Mouse (Mus musculus): ENCODE results near the gene Ccdc155. TPM values are rescaled to one million over a fixed set of nuclear protein-coding genes. Genes with fewer than 3 reads are reported as not detected.

The Ccdc155 gene
- total and polyA plus RNA-seq, 3 experiments: not detected

DNA sequence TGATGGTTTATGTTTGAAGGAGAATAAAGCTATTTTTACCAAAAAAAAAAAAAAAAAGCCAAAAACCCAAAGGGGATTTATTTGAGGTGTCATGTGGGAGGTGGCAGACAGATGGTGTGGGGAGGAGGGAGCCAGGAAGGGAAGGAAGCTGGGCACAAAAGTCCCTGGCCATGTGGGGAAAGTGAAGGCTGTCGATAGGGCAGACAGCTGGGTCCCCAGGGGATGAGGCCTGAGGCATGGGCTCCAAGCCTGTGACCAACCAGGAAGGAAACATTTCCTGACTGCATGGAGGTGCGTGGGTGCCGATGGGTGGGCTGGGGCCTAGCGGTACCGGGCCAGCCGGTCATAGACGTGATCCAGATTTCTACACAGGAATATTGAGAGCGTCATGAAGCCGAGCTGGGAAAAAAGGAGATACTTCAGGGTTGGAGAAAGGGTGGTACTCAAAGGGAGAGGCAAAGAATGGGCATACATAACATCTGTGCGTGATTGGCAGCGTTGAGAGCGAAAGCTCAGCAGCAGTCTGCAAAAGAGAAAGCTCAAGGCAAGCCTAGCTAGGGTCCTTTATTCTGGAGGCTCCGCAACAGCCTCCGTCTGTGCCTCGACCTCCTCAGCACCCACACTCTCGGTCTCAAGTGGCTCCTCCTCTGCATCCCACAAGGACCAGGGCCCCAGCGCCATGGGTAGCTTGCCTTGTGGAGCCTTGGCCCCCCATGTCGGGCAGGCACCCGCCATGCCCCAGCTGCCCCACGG lies 29.1 kb upstream of the Ccdc155 start:
- Histone ChIP-seq H3K4me1 (ENCODE audit: insufficient read depth, low read depth, low read length) (peaks cover 45% of the 10 kb centered on the region), H3K36me3 (replicated peaks) (peaks cover 60% of the 10 kb centered on the region), H3K9me3 (replicated peaks) (no peaks in the 10 kb centered on the region), H3K4me3 (ENCODE audit: low read depth, low read length) (no peak overlapping the region), H3K27me3 (ENCODE audit: insufficient read depth, low read length) (peaks cover 9% of the 10 kb centered on the region)
- ATAC-seq (ENCODE audit: extremely low read depth, insufficient number of reproducible peaks, low FRiP score, poor library complexity, severe bottlenecking): no peak
- DNase-seq (ENCODE audit: low spot score): no peak
- TF ChIP-seq TAL1 (conservative IDR thresholded peaks at IDR 0.05; ENCODE audit: low read depth, low read length) (no peak), GATA1 (IDR thresholded peaks at IDR 0.05; ENCODE audit: borderline replicate concordance, low read length) (no peak), CTCF (IDR thresholded peaks at IDR 0.05; ENCODE audit: low read depth, low read length) (no peak), GATA2 (IDR thresholded peaks at IDR 0.05; ENCODE audit: borderline replicate concordance, low read depth, low read length) (no peak), POLR2AphosphoS5 (IDR thresholded peaks at IDR 0.05; ENCODE audit: insufficient replicate concordance, low read depth, low read length) (no peak)

DNA sequence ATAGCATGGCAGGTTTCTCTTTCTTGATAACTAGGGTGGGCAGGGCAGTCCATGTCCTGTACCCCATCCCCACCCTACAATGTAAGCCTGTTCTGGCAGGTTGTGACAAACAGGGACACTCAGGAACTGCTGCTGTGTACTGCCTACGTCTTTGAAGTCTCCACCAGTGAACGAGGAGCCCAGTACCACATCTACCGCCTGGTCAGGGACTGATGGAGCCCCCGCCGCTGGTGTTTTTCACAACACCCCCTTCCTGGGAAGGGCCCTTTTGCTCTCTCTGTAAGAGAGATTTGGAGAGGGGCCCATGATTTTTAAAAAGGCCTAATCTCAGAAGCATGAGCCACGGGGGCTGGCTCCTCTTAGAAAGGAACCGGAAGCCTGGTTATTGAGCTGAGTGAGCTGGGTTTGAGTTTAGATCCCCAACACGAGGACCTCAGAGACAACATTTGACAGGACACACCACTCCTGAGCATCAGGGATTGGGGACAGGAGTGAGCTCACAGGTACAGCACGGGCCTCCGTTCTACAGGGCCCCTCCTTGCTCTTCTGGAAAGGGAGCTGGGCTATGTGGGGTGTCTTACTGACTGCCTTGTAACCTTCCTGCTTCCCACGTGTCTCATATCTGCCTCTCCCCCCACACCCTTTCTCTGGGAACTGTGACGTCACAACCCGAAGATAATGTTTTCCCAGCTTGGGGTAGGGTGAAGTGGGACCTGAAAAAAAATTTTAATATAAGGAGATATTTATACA lies 28.2 kb upstream of the Ccdc155 start:
- Histone ChIP-seq H3K9me3 (replicated peaks) (no peaks in the 10 kb centered on the region), H3K4me1 (ENCODE audit: insufficient read depth, low read depth, low read length) (peaks cover 37% of the 10 kb centered on the region), H3K4me3 (ENCODE audit: low read depth, low read length) (no peak overlapping the region), H3K27me3 (ENCODE audit: insufficient read depth, low read length) (peaks cover 14% of the 10 kb centered on the region), H3K36me3 (replicated peaks) (peaks cover 60% of the 10 kb centered on the region)
- TF ChIP-seq GATA2 (IDR thresholded peaks at IDR 0.05; ENCODE audit: borderline replicate concordance, low read depth, low read length): no peak
- TF ChIP-seq POLR2AphosphoS5 (IDR thresholded peaks at IDR 0.05; ENCODE audit: insufficient replicate concordance, low read depth, low read length): no peak
- no peak for TF ChIP-seq CTCF (IDR thresholded peaks at IDR 0.05; ENCODE audit: low read depth, low read length)
- no peak for TF ChIP-seq GATA1 (IDR thresholded peaks at IDR 0.05; ENCODE audit: borderline replicate concordance, low read length)
- TF ChIP-seq TAL1 (conservative IDR thresholded peaks at IDR 0.05; ENCODE audit: low read depth, low read length): no peak
- ATAC-seq (ENCODE audit: extremely low read depth, insufficient number of reproducible peaks, low FRiP score, poor library complexity, severe bottlenecking) (no peak), DNase-seq (ENCODE audit: low spot score) (no peak)

DNA sequence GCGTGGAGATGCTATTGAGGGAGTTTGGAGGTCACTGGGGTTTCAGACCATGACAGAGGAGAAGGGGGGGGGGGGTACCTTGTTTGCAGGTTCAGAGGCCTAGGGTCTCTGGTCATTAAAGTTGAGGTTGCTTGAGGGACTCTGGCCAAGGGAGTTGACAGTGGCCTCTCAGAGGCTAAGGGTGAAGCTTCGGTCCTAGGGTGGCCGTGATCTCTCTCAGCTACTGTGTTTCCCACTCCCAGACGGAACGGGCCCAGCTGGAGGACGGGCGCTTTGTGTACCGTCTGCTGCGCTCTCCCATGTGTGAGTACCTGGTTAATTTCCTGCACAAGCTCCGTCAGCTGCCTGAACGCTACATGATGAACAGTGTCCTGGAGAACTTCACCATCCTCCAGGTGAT lies 27.2 kb upstream of the Ccdc155 start:
- peaks cover 18% of the 10 kb centered on the region for H3K27me3 ChIP-seq (ENCODE audit: insufficient read depth, low read length)
- H3K36me3 ChIP-seq (replicated peaks): peaks cover 55% of the 10 kb centered on the region
- peaks cover 27% of the 10 kb centered on the region for H3K4me1 ChIP-seq (ENCODE audit: insufficient read depth, low read depth, low read length)

DNA sequence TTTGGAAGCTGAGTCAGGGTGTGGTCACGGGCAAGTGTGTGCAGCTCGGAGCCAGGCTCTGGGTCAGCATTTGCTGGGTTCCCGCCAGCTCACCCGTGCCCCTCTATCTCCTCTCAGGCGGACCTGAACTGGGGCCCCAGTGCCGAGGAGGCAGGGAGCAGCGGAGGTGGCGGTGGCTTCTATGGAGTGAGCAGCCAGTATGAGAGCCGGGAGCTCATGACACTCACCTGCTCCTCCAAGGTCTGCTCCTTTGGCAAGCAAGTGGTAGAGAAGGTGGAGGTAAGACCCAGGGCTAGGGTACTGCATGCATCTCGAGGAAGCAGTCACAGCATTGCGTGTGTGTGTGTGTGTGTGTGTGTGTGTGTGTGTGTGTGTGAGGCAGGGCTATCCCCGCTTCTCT lies 26.5 kb upstream of the Ccdc155 start:
- ATAC-seq (ENCODE audit: extremely low read depth, insufficient number of reproducible peaks, low FRiP score, poor library complexity, severe bottlenecking) (no peak), DNase-seq (ENCODE audit: low spot score) (no peak)
- Histone ChIP-seq H3K4me3 (ENCODE audit: low read depth, low read length) (no peak overlapping the region), H3K9me3 (replicated peaks) (no peaks in the 10 kb centered on the region), H3K27me3 (ENCODE audit: insufficient read depth, low read length) (peaks cover 26% of the 10 kb centered on the region), H3K4me1 (ENCODE audit: insufficient read depth, low read depth, low read length) (peaks cover 21% of the 10 kb centered on the region), H3K36me3 (replicated peaks) (peaks cover 48% of the 10 kb centered on the region)
- no peak for TF ChIP-seq CTCF (IDR thresholded peaks at IDR 0.05; ENCODE audit: low read depth, low read length)
- no peak for TF ChIP-seq GATA2 (IDR thresholded peaks at IDR 0.05; ENCODE audit: borderline replicate concordance, low read depth, low read length)
- no peak for TF ChIP-seq POLR2AphosphoS5 (IDR thresholded peaks at IDR 0.05; ENCODE audit: insufficient replicate concordance, low read depth, low read length)
- TF ChIP-seq GATA1 (IDR thresholded peaks at IDR 0.05; ENCODE audit: borderline replicate concordance, low read length): no peak
- no peak for TF ChIP-seq TAL1 (conservative IDR thresholded peaks at IDR 0.05; ENCODE audit: low read depth, low read length)

More for the DNA sequence above, 27.2 kb upstream of the Ccdc155 start:
- no peak for DNase-seq (ENCODE audit: low spot score)
- no peak for TF ChIP-seq TAL1 (conservative IDR thresholded peaks at IDR 0.05; ENCODE audit: low read depth, low read length)
- no peak for TF ChIP-seq GATA1 (IDR thresholded peaks at IDR 0.05; ENCODE audit: borderline replicate concordance, low read length)
- TF ChIP-seq CTCF (IDR thresholded peaks at IDR 0.05; ENCODE audit: low read depth, low read length): no peak
- TF ChIP-seq POLR2AphosphoS5 (IDR thresholded peaks at IDR 0.05; ENCODE audit: insufficient replicate concordance, low read depth, low read length): no peak
- no peak for TF ChIP-seq GATA2 (IDR thresholded peaks at IDR 0.05; ENCODE audit: borderline replicate concordance, low read depth, low read length)
- ATAC-seq (ENCODE audit: extremely low read depth, insufficient number of reproducible peaks, low FRiP score, poor library complexity, severe bottlenecking): no peak
- no peak overlapping the region for H3K4me3 ChIP-seq (ENCODE audit: low read depth, low read length)
- H3K9me3 ChIP-seq (replicated peaks): no peaks in the 10 kb centered on the region

DNA sequence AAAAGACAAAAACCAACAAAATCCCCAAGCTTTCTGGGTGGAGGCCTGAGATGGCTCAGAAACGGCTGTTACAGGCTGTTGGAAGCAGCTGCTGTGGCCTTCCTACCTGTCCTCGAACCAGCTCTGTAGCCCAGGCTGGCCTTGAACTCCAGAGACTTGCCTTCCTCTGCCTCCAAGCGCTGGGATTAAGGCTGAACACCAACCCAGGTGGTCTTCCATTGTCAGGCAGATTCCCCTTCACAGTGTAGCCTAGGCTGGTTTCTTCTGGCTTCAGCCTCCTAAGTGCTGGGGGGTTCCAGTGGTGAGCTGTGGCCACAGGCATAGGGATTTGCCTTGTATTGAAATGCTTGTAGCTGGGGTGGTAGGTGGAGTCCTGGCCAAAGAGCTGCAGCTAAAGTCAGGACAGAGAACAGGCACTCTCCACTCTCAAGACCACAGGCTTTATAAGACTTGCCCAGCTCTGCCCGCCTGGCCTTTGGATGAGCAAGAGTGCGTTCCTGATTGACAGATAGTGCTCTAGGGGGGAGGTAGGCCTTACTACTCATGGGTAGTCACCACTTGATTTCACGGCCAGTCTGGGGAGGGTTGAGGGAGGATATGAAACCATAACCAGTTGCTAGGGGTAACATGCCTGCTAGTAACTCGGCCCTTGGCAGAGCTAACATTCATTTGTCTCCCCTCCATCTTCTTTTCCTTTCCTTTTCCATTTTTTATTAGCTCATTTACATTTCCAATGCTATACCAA lies 24.9 kb upstream of the Ccdc155 start:
- TF ChIP-seq GATA1 (IDR thresholded peaks at IDR 0.05; ENCODE audit: borderline replicate concordance, low read length) (no peak), POLR2AphosphoS5 (IDR thresholded peaks at IDR 0.05; ENCODE audit: insufficient replicate concordance, low read depth, low read length) (no peak), GATA2 (IDR thresholded peaks at IDR 0.05; ENCODE audit: borderline replicate concordance, low read depth, low read length) (no peak), TAL1 (conservative IDR thresholded peaks at IDR 0.05; ENCODE audit: low read depth, low read length) (no peak), CTCF (IDR thresholded peaks at IDR 0.05; ENCODE audit: low read depth, low read length) (no peak)
- Histone ChIP-seq H3K4me1 (ENCODE audit: insufficient read depth, low read depth, low read length) (peaks cover 9% of the 10 kb centered on the region), H3K4me3 (ENCODE audit: low read depth, low read length) (no peak overlapping the region), H3K27me3 (ENCODE audit: insufficient read depth, low read length) (peaks cover 38% of the 10 kb centered on the region), H3K36me3 (replicated peaks) (peaks cover 32% of the 10 kb centered on the region), H3K9me3 (replicated peaks) (no peaks in the 10 kb centered on the region)
- ATAC-seq (ENCODE audit: extremely low read depth, insufficient number of reproducible peaks, low FRiP score, poor library complexity, severe bottlenecking): no peak
- no peak for DNase-seq (ENCODE audit: low spot score)
